Mouse (Mus musculus): ENCODE measurements around the gene Clec12b.
A peak's percentile ranks its signal among the peaks of the same experiment; 100 is the strongest.
"Not testable (repeated sequence)": the region's sequence is repeated elsewhere in the genome, so short reads cannot be mapped to it uniquely, and the experiment has no call there.

The Clec12b gene

DNA sequence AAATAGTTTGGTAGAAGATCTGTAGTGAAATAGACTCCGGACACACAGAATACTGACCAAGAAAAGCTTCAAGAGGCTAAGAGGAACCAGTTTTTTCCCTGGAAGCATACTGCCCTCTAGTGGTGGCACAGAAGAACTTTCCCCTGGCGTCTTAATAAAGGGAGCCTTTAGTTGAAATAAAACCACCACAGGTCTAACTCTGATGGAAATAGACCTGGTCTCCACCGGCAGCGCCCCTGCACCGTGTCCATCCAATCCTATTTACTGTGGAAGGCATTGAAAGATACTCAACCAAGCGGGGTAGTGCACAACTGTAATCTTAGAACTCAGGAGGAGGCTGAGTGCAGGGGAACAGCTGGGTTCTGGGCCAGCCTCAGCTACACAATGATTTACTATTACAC, 19.7 kb downstream of the Clec12b start:
- peak; percentile 5 for DNase-seq

DNA sequence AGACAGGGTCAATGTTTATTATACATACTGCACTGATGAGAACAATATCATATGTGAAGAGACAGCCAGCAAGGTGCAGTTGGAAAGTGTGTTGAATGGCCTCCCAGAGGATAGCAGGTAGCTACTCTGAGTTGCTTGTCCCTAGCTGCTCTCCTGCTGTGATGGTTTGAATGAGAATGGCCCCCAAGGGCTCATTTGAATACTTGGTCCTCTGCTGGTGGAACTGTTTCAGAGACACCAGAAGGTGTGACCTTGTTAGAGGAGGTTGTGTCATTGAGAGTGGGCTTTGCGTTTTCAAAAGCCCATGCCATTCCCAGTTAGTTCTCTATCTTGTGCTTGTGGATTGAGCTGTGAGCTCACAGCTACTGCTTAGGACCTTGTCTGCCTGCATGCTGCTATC, 21.7 kb downstream of the Clec12b start:
- no peak for DNase-seq

DNA sequence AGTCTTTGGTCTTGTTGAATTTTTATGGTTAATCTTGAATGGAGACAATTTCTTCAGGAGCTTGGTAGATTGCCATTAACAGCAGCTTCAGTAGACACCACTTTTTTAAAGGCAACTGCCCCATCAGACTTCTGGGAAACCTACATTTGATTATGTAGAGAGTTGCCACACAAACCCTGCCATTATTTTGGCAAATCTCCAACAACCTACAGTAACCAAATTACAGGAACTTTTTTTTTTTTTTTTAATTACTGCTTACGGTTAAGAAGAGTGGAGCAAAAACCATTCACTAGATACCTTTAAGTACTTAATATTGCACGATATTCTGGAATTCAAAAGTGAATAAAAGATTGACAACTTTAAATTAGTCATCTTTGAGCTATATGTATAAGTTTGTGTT, 26.2 kb downstream of the Clec12b start:
- no peak for DNase-seq

DNA sequence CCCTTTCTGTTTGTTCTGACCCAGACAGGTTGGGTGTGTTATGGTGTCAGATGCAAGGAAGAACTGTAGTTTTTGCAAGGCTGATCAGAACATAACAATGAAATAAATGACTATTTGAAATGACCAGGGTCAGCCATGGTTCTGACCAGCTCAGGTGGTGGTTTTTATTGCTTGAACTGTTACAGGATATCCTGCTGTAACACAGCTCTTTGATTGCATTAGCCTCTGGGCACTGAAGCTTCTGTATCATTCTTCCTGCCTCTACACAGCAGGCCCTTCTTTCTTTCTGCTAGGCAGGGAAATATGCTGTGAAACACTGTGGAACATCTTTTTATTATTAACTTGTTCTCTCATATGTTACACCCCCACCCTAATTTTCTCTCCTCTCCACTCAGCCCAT, 29.2 kb downstream of the Clec12b start:
- DNase-seq = no peak

DNA sequence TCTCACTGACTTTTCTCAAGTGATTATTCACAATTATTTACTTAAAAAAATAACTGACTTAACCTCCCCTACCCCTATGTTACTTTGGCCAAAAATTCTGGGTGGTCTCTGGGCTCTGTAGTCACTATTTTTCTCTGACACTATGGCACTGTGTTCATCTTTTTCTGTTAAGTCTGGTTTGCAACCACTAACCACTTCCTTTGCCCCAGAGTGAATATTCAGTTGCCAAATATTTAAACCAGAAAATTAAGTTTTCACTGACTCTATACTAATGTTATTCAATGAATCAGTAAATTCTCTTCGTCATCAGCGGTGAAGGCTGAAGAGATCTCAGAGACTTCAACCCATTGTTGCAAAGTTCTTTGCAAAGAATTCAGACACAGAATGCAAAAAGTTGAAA, 29.9 kb downstream of the Clec12b start:
- DNase-seq = no peak

DNA sequence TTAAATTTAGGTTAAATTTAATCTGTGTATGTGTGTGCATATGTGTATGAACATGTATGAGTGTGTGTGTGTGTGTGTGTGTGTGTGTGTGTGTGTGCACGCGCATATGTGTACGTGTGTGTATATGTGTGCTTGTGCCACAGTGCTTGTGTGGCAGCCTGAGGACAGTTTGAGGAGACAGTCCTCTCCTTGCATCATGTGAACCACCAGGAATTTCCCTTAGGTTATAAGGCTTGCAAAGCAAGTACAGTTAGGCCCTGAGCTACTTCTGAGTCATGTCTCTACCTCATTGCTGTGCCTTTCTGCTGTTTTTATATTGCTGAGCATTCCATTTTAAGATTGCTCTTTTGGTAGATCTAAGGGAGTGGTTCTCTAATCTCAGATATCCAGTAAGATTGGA, 34.6 kb downstream of the Clec12b start:
- no peak for DNase-seq

DNA sequence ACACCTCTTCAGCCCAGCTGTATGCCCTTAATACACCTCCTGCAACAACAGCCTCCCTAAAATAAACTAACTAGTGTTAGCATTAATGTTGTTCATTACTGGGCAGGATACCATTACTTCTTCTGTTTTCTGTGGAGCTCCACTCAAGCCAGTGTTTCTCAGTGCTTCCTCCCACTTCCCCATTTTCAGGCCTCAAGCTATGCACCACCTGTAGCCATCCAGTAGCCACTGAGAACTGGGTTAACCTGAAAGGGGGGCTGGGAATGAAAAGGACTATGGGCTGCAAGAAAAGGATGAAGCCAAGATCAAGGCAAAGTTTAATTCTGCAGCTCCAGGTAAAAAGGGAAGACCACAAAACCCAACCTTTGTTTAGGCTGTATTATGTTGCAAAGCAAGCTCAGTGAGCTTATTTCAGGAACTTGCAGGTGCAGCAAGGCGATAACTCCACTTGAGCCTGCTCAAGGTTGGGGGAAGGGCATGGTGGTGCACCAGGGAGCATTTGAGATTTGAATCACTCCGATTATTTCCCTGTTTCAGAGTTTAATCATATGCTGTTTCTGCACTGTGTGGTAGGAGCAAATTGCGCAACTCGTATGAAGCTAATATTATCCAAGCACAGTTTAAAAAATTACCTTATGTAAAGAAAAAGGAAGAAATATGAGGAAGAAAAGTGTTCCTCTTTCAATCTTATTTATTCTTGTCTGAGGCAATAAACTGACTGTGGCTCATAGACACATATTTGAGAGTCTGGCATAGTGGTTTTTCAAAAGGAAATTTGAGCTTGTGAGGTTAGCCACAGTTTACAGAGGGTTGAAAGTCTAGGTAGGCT, 35.9 kb downstream of the Clec12b start:
- DNase-seq = no peak

DNA sequence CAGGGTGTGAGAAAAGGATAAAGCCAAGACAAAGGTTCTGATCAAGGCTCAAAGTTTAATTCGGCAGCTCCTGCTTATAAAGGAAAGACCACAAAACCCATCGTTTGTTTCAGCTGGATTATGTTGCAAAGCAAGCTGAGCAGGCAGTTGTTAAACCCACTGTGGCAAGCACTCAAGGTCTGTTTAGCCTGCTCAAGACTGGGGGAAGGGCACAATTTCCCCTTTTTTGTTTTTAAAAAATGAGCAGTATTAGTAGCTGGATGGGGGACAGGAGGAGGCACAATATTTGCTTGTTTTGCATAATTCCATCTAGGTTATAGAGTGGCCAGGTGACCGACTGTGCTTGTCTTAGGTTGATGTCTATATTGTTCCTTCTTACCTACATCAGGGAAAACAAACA, 41.3 kb downstream of the Clec12b start:
- no peak for DNase-seq

DNA sequence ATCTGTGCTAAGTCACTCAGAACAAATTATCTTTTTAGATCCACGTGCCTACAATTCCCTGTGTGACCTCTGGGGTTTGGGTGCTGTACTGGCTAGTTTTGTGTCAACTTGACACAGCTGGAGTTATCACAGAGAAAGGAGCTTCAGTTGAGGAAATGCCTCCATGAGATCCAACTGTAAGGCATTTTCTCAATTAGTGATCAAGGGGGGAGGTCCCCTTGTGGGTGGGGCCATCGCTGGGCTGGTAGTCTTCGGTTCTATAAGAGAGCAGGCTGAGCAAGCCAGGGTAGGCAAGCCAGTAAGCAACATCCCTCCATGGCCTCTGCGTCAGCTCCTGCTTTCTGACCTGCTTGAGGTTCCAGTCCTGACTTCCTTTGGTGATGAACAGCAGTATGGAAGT, 43.3 kb downstream of the Clec12b start, which contains the start of gene Clec12a:
Clec12a (plus strand) TSS at position 301 of the 400 bp plus-strand sequence.
- not testable (repeated sequence) for DNase-seq

DNA sequence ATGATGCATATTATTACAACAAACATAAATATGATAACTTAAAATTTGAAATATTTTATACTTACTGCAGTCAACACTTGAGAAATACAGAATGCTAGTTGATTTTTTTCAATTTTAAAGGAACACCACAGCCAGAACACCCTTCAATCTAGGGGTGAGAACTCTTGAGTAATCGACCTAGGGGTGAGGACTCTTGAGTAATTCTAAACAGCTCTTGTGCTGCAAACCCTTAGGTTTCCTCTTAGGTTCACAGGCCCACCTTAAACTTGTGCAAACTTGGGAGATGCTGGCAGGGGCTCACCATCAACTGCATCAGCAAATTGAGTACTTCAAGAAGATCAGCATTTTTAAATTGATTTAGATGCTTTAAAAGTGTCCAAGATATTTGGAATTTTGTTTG, 47.9 kb downstream of the Clec12b start:
- DNase-seq = no peak

DNA sequence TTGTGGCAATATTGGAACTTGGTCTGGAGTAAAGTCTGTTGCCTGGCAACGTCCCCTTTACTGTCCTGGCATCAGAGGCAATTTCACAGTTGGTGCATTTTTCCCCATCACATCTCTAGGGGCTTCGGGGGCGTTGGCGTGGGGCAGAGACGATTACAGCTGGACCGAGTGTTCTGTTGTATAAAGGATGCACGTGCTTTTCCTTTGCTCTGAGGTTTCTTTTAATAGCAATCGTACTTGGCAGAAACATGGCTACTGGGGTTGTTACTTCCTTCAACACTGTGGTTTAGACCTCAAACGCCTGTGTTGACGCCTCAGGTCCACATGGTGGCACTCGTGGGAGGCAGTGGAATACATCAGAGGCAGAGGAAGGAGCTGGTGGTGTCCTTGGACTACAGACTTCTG, 52.0 kb downstream of the Clec12b start:
- DNase-seq = peak; percentile 5

DNA sequence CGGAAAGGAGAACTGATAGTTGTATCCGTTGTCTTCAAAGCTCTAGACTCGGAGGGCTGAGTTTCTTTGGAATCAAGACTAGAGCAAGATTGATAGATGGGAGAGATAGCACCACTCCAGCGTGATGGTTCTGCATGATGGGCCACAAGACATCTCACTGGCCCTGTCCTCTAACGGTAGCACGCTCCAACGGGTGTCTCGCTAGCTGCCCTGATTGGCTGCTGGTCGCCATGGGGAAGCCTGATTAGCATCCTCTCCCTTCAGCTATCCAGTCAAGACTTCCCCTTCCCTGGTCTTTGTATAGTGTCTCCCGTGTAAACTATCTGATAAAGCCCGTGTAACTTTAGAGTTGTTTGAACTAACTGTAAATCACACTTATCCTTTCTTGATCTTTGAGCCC, 54.1 kb downstream of the Clec12b start, which contains the start of gene 4922502D21Rik:
4922502D21Rik (minus strand) TSS at position 187 of the 400 bp plus-strand sequence.
- DNase-seq = no peak

DNA sequence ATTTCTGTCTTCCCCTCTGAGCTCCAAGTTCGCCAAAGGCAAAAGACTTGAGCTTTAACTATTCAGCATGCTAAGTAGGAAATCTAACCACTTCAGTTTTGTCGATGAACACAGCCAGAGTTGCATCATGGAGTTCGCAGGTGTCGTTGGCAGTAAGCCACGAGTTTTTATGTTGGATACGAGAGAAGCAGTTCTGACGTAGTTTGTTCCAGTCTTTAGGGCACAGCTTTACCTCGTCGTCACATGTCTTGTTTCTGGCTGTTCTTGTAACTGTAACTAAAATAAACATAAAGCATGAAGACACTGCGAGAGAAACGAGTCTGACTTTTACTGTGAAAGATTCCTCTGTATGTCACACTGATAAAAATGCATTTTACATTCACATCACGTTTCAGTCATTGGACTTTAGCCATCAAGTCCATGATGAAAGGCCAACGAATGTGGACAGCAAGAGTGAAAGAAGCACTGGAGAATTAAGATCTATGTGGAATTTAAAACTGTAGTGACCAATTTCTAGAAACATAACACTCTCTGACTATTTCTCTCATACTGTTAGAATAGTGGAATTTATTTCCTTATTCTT, 59.0 kb downstream of the Clec12b start:
- DNase-seq = no peak

DNA sequence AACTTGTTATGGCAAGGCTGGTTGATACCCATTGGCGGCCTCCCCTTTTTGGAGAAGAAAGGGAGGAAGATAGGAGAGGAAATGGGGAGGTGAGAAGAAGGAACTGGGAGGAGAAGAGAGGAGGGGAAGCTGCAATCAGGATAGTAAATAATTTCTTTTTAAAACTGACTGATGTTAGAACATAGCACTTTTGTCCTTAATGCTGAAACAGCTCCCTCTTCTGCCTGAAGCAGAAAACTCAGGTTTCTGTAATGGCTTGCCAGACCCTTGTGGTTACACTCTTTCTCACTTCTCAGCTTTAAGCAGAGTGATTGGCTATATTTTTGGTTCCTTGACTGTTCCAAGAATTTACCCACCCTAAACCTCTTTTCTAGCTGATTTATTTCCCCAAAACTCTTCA, 59.7 kb downstream of the Clec12b start:
- no peak for DNase-seq
